Mouse (Mus musculus): ENCODE measurements around the gene Gucy2g.

Gucy2g gene

GRCm38 (mm10) chr19:55241186-55241645 is at the start of gene Gucy2g:
TSS of gene Gucy2g (minus strand) at chr19:55241236.
- no peak for DNase-seq (ENCODE audit: inconsistent age in 2 of 2, low spot score in 1 of 2)

DNA sequence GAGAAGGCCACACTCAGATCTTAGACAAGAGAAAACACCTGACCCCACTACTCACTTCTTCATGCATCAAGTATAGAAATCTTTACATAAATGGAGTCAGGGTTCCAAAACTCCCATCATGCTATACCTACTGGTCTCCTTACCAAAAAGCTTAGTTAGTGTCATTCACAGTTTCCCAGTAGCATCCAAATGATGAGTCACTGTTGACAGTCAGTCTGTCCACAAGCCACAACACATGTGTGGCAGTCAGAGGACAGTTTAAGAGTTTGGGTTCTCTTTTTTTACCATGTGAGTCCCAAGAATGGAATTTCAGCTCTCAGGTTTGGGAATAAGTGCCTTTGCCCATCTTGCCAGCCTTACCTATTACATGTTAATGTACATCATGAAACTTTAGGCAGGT is 47.9 kb upstream of the Gucy2g start:
- DNase-seq (ENCODE audit: inconsistent age in 2 of 2, low spot score in 1 of 2): no peak

GRCm38 (mm10) chr19:55286034-55286433 is 45.0 kb upstream of the Gucy2g start:
- no peak for DNase-seq (ENCODE audit: inconsistent age in 2 of 2, low spot score in 1 of 2)

- DNase-seq (ENCODE audit: inconsistent age in 2 of 2, low spot score in 1 of 2): no peak
Observed at GRCm38 (mm10) chr19:55284093-55284492, 43.1 kb upstream of the Gucy2g start.

- DNase-seq (ENCODE audit: inconsistent age in 2 of 2, low spot score in 1 of 2): no peak
Observed at GRCm38 (mm10) chr19:55276770-55277169, 35.7 kb upstream of the Gucy2g start.

DNA sequence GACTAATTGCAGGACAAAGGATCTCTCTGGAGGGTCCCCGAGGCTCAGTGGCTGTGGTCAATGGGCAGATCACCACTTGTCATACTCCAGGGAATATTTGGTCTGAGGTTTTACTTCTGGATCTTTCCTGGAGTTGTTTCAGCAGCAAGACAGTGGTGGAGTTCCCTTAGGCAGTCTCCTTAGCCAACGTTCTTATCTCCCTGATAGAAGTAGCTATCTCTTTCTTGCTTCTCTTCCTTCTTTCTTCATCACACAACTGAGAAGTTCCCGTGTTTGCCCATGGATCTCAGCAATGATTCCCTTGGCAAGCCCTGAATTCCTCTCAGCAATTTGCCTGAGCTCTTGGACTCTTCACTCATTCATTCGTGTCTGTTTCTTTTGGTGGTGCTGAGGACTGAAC is 35.1 kb upstream of the Gucy2g start:
- DNase-seq (ENCODE audit: inconsistent age in 2 of 2, low spot score in 1 of 2): no peak

GRCm38 (mm10) chr19:55273340-55273739 is 32.3 kb upstream of the Gucy2g start:
- DNase-seq (ENCODE audit: inconsistent age in 2 of 2, low spot score in 1 of 2): no peak

GRCm38 (mm10) chr19:55271448-55271847 is 30.4 kb upstream of the Gucy2g start:
- DNase-seq (ENCODE audit: inconsistent age in 2 of 2, low spot score in 1 of 2): no peak

GRCm38 (mm10) chr19:55269051-55269450 is 28.0 kb upstream of the Gucy2g start:
- no peak for DNase-seq (ENCODE audit: inconsistent age in 2 of 2, low spot score in 1 of 2)

GRCm38 (mm10) chr19:55268150-55268549 is 27.1 kb upstream of the Gucy2g start:
- no peak for DNase-seq (ENCODE audit: inconsistent age in 2 of 2, low spot score in 1 of 2)

GRCm38 (mm10) chr19:55266786-55267185 is 25.8 kb upstream of the Gucy2g start:
- DNase-seq (ENCODE audit: inconsistent age in 2 of 2, low spot score in 1 of 2): no peak

DNA sequence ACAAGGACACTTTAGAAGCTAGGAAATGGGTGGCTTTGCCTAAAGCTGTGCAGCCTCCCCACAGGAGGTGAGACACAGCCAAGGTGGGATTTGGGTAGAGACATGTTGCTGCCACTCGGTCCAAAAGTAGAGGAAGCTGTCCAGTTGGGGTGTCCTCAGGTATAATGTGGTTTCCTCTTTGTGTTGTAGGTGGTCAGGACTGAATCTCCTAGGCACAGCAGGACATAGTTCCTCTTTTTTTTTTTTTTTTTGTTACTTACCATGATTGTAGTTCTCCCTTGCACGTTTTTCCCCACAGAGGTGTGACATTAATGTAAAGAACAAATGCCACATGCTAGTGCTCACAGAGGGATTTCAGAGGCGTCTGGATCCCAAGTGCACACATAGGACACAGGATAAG is 24.2 kb upstream of the Gucy2g start:
- DNase-seq (ENCODE audit: inconsistent age in 2 of 2, low spot score in 1 of 2): no peak

DNA sequence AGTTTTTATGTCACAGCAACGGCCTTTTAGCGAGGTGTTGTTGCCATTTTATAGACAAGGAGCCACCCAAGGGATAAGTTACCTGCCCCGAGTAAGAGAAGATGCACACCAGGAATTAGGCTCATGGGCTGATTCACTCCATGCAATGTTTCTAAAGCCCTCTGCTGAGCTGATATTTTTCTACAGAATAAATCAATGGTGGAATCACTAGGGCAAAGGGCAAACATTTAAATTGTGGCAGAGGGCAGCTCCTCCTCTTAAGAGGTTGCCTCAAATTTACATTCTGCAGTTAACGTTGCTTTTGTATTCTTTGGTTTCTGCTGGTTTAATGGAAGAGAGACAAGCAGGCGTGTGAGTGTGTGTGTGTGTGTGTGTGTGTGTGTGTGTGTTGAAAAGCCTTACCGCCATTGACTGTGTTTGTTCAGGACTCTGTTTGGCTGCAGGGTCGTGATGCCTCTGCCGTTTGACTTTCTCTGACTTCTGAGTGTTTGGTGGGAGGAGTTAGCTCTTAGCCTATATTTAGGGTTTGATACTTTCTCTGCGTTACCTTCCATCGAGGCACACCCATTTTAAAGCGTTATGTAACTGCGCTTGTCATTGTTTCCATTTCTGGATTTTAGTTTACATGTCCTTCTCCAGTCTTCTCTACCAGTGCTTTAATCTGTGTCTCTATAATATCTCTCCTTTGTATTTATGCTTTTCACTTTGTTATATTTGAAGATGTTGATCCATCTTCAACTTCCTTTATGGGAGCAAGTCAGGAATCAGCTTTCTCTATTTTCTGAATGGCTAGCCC is 19.6 kb upstream of the Gucy2g start:
- DNase-seq (ENCODE audit: inconsistent age in 2 of 2, low spot score in 1 of 2): no peak

GRCm38 (mm10) chr19:55258514-55258913 is 17.5 kb upstream of the Gucy2g start:
- DNase-seq (ENCODE audit: inconsistent age in 2 of 2, low spot score in 1 of 2): no peak

DNA sequence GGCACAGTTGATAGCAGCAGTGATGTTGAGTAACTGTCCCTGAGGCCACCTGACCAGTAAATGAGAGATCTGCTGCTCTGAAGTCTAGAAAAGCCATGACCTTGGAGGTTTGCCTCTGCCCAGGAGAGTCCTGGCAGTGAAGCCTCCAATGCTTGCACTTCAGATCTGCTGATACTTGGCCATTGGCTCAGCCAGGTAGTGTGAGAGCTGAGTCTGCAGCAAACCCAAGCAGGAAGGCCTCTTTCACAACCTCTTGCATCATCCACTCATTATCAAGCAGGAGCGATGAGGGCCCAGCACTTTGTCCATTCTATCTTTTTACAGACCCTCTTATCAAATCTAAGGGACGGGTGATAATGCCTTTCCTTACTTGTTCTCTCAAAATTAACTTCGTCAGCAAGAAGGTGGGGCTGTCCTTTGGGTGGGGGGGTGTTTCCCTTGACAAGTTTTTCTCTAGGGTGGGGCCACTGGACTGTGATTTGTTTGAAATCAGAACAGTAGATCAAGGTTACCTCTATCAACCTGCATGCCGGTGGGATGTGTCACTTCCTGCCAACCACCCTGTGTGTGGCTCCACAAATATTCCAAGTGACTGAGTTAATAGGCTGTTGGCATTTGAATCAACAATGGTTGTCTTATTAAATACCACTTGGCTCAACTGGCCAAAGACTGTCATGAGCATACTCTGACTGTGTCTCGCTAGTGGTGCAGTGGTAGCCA is 16.8 kb upstream of the Gucy2g start:
- peak in 1 of 2 experiments; percentile 76 for DNase-seq (ENCODE audit: inconsistent age in 2 of 2, low spot score in 1 of 2)

DNA sequence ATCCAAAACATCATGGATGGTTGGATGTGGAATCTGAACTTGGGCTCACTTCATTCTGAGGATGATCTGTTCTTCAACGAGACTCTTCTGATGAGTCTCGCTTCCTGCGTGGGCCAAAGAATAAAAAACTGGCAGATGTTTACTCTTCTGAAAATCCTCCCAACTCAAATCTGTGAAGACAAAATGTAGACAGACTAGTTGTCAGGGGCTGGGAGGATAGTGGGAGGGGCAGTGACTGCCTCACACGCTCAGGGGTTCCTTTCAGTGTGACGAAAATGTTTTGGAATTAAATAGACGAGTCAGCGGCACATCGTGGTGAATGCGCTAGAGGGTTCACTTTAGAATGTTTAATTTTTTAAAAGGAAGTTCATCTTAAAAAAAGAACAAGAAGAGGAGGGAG is 15.1 kb upstream of the Gucy2g start:
- no peak for DNase-seq (ENCODE audit: inconsistent age in 2 of 2, low spot score in 1 of 2)

DNA sequence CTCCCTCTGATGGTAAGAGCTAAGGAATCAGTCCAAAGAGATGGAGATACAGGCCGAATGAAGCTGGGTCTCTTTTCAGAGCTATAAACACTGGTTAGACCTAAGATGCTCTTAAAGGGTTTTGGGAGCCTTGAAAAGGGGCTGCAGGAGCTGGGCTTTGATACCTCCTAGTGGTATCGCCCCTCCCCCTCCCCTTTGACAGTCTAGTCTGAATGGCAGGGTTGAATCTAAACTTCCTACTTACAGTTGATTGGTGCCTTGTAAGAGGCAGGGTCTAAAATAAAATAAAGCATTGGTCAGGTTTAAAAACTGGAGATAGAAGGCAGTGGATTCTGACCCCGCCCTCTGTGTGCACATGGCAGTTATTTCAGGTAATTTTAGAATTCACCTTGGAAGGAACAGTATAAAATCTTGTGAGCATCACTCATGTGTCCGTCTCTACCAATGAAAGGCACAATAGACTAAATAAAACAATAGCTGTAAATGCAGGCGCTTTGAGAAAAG is 13.5 kb upstream of the Gucy2g start:
- peak; percentile 22 to 61 for DNase-seq (ENCODE audit: inconsistent age in 2 of 2, low spot score in 1 of 2)

- peak; percentile 80 to 96 for DNase-seq (ENCODE audit: inconsistent age in 2 of 2, low spot score in 1 of 2)
Observed at GRCm38 (mm10) chr19:55253570-55254441, 12.8 kb upstream of the Gucy2g start.

- no peak for DNase-seq (ENCODE audit: inconsistent age in 2 of 2, low spot score in 1 of 2)
Observed at GRCm38 (mm10) chr19:55253239-55253569, 12.2 kb upstream of the Gucy2g start.

DNA sequence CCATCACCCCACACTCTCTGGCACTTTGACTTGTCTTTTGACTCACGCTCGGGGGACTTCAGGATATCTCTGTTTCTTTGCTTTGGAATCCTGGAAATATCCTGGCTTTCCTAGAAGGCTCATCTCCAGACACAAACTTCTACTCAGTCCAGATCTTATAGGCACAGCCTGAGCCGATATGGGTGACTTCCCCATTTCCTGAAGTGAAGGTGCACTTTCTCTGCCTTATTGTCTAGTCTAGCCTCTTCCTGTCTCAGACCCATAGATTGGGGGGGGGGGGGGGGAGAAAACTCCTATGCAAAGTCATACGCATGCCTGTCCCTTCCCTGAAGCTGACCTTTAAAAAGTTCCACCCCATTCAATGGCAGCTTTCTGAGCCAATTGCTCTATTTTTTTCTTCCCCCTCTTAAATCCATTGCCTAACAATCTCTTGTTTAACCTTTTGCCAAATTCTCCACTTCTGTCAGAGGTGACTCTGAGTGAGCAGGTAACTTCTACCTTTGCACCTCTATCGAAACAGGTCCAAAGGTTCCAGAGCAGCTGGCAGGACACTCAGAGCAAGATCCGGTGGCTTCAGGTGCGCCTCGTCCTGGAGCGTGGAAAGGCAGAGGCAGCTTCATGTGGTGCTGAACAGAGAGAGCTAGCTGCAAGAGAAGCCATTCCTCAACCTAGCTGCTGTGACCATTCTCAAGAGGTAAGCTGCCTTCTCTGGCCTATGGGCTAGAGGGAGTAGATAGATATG is 10.5 kb upstream of the Gucy2g start, which contains the start of gene Acsl5:
Acsl5 (plus strand) TSS at position 556 of the 742 bp plus-strand sequence.
- no peak for DNase-seq (ENCODE audit: inconsistent age in 2 of 2, low spot score in 1 of 2)

All from adrenal gland, adult (tissue).